Mouse (Mus musculus) erythroid progenitor cell, adult 5-6 weeks (primary cell): ENCODE measurements at regions not wholly inside any gene's neighbourhood (a gene's known extent, or its start where the extent isn't known, plus 50 kb on each side); places are given as distances from the start of the nearest gene placed in this dataset.
"Not testable (repeated sequence)": the region's sequence is repeated elsewhere in the genome, so short reads cannot be mapped to it uniquely, and the experiment has no call there.

Experiments used
- ATAC-seq: replicated peaks from 2 replicates; pipeline ENCODE4 v1.8.0; 2016; ENCODE audit warnings: moderate number of reproducible peaks, mild to moderate bottlenecking, moderate TSS enrichment, inconsistent platforms; ENCODE audit not compliant: poor library complexity, low FRiP score, severe bottlenecking

- ATAC-seq: no peak
Measured at GRCm38 (mm10) chr16:65629186-65629585, 66.7 kb upstream of the Chmp2b start.

GRCm38 (mm10) chr16:65631680-65632079 lies 69.2 kb upstream of the Chmp2b start:
- ATAC-seq: no peak

DNA sequence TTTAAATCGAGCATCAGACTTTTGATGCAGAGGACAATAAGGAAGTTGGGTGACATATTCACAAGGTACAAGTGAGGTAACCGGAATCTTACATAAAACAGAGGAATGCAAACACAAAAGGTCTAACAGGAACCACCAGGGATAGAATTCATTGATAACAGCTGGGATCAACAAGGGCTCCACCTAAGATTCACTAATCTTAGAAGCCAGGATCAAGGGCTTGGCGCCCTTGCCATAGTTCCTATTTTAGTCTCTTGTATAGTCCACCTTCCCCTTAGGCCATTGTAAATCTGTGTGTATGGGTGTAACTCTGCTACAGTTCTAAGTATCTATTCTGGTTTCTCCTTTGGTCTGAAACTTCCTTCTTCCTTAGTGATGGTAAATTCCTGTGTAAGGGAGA lies 84.2 kb upstream of the Chmp2b start:
- not testable (repeated sequence) for ATAC-seq

DNA sequence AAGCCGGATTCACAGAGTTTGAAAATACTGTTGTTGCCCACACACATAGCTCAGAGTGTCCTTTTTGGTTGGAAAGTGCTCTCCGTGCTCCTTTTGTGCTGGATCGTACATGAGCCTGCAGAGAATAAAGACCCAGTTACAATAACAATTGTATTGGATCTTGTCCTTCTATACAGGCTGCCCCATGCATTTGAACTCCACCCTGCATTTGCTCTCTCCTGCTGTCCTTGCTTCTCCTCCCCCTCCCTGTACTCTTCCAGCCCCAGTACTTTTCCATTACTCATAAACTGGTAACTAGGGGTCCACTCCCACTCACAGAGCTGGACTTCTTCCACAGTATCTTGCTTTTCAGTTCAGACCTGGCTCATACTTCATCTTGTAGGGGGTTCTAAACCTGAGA lies 86.5 kb upstream of the Chmp2b start:
- no peak for ATAC-seq

DNA sequence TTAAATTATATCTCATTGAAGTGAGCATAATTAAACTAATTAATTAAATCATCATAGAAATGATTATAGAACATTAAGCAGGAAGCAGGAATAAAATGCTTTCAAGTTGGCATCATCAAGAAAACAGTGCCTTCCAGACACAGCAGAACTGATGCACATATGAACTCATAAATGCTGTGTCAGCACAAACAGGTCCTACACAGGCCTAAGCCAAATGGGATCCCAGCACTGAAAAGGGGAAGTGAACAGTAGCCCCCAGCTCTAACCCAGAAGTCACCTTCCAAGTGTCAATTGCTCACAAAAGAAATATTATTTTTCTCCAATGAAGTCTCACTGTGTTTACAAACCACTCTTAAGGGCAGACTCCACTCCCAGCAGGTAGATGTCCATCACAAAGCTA lies 93.0 kb upstream of the Chmp2b start:
- ATAC-seq: no peak

GRCm38 (mm10) chr16:65657829-65658228 lies 95.3 kb upstream of the Chmp2b start:
- ATAC-seq: no peak

DNA sequence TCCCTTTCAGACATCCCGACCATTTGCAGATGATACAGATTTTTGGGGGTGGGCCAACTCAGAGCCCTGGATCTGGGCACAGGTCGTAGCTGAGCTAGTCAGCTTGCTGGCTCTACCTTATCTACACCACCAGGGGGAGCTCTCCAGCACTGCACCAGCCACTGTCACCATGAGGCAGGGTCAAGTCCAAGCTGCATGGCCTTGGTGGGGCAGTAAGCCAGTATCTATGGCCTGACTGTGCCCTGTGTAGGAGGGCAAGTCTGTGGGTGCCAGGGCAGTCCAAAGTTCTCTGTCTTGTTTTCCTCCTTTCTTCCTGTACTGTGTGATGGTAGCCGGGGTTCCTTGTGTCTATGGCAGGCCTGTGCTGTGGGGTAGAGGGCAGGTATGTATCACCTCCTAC lies 102.3 kb upstream of the Chmp2b start:
- peak; percentile 57 for ATAC-seq

GRCm38 (mm10) chr16:65672116-65672515 lies 109.6 kb upstream of the Chmp2b start:
- no peak for ATAC-seq

DNA sequence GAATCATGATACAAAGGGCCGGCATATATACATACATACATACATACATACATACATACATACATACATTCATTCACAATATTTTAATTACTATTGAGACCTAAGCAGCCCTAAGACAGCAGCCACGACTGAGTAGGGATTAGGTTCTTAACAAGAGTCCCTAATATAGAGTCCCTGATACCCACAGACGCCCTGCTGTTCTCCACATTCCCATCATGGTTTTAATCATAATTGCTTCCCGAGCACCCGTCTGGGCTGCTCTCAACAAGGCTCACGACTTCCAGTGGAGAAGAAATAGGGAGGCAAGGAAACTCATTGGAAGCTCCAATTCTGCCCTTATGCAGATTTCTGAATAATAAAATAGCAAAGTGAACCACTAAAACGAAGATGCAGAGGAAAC lies 120.6 kb upstream of the Chmp2b start:
- ATAC-seq: no peak

DNA sequence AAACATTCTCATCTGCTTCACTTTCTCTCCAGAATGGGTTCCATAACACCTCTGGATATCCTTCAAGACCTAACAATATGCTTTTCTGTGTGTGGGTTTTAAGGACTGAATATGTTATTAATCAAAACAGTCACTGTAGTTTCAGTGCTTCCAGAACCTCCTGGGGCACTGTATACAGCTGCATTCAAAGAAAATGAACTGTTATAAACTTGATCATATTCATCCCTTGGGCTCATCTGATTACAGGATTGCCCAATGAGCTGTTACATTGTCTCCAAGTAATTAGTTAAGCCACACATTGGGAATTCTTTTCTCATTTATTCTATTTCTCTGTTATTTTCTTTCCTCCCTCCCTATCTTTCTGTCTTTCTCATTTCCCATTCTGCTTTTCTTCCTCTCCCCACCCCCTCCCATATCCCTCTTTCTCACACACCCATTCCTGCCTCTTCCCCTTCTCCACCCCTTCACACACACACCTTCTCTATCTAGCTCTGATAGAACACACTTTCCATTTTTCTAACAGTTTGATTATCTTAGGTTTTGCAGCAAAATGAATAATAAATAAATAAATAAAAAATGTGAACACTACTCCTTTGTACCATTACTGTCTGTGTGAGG lies 121.3 kb upstream of the Chmp2b start:
- ATAC-seq: no peak

DNA sequence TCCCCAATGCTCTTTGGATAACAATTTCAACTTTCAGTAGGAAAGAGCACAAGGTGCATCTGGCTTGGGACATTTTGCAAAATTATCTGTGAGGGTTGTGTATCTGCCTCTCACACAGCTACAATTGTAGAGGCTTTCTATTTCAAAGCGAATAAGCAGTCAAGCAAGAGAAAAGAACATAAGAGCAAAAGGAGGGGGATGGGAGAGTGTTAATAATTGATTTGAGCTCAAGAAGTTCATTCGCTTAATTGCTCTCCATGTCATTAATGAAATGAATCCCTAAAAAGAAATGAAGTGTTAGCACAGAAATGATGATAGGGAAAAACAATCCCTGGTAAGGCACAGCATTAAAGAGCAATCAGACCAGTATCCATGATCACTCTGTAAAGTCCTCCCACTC lies 121.4 kb upstream of the Vgll3 start:
- no peak for ATAC-seq

DNA sequence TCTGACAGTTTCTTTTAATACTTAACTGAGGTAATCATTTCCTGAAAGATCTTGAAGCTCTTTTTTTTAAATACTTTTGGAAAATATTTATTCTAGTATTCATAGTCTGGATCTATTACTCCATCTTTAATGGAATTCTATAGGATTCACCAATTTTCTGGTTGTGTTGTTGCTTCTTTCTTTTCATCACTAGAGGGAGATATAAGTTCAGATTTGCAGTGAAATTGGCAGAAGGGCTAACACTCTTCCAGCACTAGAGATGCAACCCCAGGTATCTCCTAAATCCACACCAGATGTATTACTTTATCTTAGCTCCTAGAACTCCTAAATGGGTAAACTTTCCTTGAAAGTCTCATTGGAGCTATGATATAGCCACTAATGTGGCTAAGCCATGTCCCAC lies 99.4 kb upstream of the Vgll3 start:
- no peak for ATAC-seq

DNA sequence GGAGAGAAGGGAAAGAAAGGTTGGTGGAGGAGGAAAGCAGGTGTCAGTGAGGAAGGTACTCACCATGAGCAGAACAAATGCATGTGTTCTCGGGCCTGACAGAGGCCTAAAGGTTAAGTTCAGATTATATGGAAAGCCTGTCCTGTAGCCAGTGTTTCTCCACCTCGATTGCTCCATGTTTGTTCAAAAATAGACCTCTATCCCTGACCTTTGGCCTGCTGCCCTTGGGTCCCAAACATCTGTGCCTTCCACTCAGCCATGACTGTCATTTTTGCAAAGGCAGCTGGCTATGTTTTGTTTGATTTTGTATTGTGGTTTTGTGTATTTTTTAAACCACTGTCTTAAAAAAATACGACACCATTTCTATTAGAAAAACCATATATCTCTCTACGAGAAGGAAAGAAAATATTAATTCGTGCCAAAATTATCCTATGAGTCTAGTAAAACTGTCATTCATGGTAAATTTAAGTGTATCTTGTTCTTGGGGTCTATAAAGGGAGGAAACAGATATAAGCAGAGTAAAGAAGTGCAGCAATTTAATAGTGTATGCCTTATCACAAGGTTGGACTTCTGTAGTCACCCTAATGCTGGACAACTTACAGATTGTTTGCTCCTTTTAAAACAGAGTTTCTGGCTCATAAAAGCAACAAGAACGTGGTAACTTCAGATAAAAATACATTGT lies 96.1 kb upstream of the Vgll3 start:
- ATAC-seq: no peak

DNA sequence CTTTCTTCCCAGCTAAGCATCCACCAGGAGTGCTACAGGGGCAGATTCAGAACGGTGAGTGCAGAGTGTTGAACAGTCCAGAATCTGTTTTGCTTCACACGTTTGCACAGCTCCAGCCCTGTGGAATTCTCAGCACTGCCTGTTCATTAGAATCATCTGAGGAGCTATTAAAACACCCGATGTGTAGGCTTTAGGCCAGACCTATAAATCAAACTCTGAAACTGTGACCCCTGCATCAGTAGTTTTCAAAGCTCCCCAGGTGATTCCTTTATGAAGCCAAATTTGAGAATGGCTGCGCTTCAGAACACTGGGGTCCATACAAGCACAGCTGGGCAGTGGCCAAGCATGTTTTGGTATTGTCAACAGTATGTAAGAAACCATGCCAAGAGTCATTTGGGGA lies 94.1 kb upstream of the Vgll3 start:
- no peak for ATAC-seq

DNA sequence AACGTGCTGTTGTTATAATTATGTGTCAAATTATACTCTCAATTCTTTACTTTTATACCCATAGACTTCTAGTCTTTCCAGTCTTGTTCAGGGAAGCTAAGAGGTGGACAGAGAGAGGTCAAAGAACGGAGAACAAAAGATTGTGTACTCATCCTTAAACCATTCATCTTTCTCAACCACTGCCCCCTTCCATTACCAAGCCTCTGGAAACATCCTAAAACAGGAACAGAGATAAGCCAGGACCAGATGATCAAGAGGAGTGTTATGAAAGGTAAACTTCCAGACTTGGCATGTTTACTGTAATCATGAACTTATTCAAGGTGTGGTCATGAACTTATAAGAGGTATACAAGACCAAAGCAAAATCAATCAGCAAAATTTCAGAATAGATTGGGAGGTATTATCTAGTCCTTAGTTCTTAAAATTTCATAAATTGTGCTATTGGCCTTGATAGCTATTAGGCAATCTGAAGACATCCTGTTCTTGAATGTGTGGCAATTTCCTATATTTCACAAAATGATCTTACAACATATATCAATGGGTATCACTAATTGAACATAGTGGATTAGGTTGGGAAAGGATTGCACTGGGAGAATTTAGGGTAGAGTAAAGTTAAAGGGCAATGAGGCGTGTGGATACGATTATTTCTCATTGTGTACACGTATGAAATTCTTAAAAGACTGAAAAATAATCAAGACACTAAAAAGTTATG lies 89.3 kb upstream of the Vgll3 start:
- no peak for ATAC-seq

DNA sequence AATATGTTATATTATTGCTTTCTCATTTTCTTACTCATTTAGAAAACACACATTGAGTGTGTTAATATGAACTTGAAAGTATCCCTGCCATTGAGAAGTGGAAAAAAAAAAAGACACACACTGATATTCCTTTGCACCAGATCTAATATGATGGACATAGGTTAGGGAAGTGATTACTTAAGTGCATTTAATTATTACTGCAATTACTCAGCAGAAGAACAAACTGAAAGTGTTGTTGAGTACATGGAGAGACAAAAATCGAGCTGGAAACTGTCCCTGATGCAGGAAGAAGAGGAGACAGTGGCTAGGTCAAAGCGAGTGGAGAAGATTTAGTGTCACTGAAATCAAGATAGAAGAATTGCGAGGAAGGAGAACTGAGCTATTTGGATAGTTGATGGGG lies 88.8 kb upstream of the Vgll3 start:
- ATAC-seq: no peak

DNA sequence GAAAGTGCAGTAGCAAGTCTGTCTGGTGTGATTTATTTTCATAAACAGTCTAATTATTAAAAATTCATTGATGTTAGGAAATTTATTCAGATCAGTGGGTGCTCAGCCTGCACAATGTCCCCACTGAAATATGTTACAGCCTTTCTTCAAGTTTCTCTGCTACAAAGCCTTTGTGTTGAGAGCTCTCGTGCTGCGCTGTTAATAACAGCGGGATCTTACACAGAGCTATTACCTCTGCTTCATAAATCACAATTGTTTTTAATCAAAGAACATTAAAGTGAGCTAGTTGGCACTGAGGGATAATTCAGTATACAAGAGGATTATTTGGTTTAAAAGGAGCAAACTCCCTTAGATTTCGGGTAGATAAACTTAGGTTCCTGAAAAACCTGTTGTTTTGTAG lies 85.7 kb upstream of the Vgll3 start:
- ATAC-seq: no peak

GRCm38 (mm10) chr16:65739652-65740051 lies 75.4 kb upstream of the Vgll3 start:
- ATAC-seq: no peak

DNA sequence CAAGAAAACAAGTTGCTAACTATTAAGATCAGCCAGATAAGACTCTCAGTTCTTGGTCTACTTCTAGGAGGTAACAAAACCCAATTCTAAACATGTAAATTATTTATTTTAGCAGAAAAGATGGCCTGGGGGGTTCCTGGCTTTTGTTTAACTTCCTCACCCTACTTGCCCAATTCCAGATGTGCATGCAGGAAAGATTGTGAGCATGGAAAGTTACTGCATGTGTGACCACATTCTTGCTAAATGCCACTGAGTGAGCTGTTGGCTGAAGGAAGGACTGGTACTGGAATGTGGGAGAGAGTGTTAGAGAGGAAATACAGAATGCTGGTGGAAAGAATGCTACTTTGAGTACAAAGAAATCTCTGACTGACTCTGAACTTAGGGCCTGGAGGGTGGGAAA lies 72.1 kb upstream of the Vgll3 start:
- no peak for ATAC-seq

GRCm38 (mm10) chr16:65755667-65756066 lies 59.4 kb upstream of the Vgll3 start:
- no peak for ATAC-seq
